Mouse (Mus musculus): ENCODE data around the gene Comp.

DNA sequence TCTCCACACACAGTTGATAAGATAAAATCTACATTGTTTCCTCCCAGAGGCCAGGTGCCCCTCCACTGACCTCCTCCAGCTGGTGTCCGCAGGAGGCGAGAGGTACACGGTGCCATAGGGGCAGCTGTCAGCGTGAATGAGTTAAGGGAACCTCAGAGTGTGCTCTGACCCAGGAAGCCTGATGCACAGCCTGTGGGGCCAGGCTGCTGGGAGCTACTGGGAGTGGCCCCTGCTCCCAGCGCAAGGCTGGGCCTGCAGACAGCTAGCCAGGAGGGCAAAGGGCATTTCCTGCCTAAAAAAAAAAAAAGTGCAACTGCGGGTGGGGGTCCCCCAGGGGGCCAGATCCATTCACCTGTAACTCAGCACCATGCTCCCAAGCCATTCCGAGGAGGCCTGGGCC, 31.8 kb downstream of the Comp start:
- TF ChIP-seq CTCF (IDR thresholded peaks at IDR 0.05; ENCODE audit: borderline replicate concordance, insufficient read depth, low read length) (no peak), POLR2A (IDR thresholded peaks at IDR 0.05; ENCODE audit: low read depth, low read length) (no peak)
